Mouse (Mus musculus): Measurements from ENCODE around the gene Trim24.
"Not testable (repeated sequence)": the region's sequence is repeated elsewhere in the genome, so short reads cannot be mapped to it uniquely, and the experiment has no call there.

The Trim24 gene

DNA sequence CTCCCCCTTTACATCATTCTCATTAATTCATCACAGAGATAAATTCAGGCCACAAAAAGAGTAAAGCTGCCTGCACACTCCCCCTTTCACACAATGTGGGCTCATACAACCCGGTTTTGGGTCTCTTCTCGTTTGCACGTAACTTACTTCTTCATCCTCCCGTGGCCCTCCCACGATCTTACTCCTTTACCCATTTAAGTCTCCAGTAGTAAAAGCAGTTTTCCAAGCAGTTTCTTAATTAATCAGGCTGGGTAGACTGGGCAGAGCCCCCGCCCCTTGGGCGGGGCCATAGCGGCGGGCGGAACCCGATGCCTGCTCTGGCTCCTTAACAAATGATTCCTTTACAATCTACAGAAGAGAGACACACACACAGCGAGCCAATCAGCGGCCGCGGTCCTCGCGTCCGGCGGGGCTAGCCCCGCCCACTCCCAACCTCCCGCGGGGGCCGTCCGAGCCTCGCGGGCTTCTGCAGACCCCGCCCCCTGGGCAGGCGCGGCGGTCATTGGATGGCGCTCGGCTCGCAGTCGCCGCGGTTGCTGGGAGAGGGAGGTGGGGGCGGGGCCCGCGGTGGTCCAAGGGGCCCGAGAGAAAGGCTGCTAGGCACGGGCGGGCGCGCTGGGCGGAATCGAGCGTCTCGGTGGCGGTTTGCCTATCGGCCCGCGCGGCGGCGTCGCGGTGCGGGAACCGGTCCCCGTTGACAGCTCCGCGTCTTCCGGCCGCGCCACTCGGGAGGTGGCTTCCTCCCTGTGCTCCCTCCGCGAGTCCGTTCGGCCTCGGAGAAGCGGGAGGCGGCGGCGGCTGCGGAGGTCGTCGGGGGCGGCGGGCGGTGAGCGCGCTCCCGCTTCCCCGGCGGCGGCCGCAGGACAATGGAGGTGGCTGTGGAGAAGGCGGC lies at the start of gene Trim24:
TSS of gene Trim24 (plus strand) at position 567 of the 892 bp plus-strand sequence.
- DNase-seq (ENCODE audit: low spot score), result peak; percentile 81

DNA sequence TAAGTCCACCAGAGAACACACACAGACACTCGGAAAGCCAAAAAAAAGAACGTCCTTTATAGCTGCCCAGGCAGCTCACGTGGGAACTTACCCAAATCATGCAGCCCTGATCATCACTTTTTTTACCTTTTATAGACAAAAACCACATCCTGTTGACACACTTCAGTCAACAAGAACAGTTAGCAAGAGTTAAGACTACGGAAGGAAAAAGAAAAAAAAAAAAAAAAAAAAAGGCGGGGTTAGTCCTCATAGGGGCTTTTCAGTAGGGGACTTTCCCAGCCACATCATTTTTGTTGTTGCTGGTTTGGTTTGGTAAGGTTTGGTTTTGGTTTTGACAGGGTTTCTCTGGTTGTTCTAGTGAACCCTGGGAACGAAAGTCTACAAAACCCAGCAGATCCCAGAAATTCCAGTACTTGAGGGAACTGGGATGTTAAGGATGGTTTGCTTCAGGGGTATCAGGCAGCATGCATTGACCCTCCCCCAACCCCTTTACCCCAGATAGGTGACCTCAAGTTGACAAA lies 49.0 kb upstream of the Trim24 start:
- no peak for DNase-seq (ENCODE audit: low spot score)

DNA sequence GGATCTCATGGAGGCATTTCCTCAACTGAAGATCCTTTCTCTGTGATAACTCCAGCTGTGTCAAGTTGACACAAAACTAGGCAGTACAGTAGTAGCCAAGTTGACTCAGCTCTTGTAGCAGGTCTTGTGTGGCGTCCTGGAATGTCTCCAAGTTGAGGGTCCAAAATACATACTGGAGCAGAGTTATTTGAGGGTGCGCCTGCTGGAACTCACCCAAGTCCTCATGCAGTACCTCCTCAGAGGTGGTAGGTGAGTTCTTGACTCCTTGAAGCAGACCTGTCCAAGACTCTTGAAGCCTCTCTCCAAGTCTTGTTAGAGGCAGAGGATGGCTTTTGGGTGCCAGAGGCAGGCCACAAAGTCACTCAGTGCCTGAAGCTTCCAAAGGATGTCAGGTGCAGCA lies 48.2 kb upstream of the Trim24 start:
- no peak for DNase-seq (ENCODE audit: low spot score)

DNA sequence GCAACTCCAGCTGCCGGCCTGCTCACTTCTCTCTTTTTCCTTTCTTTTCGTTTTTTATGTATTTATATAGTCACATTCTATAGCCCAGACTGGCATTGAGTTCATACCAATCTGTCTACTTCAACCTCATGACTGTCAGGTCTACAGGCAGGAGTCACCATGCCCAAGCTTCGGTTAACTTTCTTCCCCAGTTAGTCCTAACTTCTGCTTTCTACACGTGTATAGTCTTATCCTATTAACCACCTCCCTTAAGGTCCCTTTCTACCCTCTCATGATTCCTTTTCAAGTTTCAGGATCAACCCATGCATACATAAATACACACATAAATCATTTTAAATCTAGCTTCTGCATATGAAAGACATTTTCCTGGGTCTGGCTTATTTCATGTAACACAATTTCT lies 46.9 kb upstream of the Trim24 start:
- DNase-seq (ENCODE audit: low spot score), result no peak

DNA sequence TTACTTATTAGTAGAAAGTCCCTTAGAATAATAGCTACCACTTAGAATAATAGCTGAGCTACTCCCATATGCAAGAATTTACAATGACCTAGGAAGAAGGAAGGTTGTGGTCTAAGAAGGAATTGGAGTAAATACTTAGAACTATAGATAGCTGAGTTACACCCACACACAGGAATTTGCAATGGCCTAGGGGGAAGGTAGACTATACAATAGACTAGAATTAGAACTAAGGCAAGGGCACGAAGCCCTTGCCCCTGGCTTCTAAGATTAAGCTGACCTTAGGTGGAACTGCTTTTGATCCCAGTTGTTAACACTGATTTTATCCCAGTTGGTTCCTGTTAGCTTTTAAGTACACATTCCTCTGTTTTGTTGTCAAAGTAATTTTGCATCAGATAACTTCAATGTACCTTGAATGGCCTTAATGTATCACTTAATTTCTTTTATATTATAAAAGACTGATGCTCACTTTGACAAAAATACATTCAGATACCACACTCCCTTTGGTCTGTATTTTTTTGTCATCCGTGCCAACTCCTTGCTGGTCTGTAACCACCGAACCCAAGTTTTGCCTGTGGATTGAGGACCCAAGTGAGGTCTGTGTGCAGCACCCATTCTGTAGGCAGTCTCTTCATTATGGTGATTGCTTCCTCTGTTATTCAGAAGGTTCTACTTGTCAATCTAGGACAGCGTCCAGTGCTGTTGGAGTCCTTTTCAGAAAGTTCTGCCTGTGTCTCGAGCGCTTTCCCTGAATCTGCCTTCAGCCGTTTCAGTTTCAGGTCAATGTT lies 45.1 kb upstream of the Trim24 start:
- not testable (repeated sequence) for DNase-seq (ENCODE audit: low spot score)

DNA sequence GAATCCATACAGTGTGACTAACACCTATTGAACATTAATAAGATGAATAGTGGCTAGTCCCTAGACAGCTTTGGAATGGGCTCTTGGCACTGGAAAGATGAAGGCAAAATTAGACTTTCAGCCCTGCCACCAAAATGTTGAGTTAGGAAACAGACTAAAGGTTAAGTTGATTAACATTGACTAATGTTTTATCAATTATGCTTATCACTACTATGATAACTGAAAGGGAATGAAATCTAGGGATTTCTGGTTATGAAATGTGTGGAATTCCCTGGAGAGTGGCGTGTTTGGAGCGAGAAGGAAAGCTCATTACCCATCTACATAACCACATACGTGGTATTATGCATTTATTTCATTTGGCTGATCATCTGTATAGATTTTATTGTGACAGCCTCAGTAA lies 41.7 kb upstream of the Trim24 start:
- no peak for DNase-seq (ENCODE audit: low spot score)

DNA sequence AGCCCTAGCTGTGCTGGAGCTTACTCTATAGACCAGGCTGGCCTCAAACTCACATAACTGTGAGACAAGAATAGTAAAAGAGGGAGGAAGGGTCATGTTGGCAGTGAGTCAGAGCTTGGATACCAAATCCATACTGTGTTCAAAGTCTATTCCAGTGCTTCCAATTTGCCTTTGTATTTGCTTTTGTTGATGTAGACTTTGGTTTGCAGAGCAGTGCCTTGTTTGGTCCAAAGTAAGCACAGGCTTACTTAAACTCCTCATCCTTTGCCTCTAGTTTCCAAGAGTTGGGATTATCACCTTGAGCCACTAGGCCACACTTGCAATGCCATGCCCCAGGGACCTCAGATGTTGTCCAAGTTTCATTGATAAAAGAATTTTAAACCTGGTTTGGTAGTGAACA lies 41.0 kb upstream of the Trim24 start:
- DNase-seq (ENCODE audit: low spot score), result no peak

DNA sequence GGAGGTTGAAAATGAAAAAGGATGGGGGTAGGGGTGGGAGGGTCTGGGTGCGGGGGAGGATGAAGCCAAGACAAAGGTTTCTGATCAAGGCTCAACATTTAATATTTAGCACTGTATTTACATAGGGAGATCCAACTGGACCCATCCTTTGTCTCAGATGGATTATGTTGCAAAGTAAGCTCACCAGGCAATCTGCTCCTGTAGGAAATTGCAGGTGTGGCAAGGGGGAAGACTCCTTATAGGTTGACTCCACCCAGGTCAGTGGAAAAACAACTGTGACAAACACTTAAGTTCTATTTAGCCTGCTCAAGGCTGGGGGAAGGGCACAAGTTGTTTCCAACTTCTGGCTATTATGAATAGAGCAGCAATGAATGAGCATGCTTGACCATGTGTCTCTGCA lies 36.9 kb upstream of the Trim24 start:
- DNase-seq (ENCODE audit: low spot score), result no peak

DNA sequence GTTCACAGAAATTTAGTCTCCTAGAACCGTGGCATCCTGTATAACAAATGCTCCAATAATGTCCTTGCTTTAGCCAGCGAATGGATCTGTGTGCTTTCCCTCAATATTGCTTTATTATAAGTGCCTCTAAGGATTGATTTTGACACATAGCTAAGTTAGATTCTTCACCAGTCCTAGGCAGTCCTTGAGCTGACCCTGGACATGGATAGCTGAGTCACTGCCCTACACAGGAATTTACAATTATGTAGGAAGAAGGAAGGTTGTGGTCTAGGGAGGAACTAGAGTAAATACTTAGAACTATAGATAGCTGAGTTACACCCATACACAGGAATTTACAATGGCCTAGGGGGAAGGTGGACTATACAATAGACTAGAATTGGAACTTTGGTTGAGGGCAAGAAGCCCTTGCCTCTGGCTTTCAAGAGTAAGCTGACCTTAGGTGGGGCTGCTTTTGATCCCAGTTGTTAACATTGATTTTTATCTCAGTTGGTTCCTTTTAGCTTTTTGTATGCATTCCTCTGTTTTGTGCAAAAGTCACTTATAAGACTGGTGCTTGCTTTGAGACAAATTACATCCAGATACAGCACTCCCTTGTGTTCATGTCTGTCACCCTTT lies 33.6 kb upstream of the Trim24 start:
- not testable (repeated sequence) for DNase-seq (ENCODE audit: low spot score)

DNA sequence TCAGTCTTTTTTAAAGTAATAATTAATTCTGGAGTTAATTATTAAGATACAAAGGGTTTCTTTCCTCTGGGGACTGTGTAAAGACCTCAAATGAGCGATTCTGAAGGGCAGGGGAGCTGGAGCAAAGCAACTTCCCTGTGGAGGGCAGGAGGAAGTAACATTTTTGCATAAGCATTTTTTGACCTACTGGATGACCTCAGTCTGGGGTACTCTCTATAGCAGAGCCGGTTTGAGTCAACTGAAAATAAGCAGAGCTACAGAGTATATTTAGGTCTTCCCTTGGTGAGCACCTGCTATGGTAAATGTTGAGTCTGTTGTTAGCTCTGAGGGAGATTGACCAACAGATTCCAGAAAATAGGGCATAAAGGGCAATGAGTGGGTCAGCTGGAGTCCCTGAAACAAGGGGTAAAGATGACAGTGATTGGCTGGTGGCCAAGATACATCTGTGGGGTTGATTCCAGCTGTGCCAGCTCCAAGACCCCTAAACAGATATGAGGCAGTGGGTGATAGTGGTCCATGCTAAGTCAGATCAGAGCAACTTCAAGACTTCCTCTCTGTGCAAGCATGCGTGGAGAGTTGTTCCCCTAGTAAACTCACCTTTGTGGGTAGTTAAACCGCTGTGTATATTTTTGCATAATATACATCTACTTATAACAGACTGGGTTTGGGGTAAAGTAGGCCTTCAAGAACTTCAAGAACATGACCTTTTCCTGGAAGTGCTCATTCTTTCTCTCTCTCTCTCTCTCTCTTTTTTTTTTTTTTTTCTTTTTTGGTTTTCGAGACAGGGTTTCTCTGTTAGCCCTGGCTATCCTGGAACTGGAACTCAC lies 27.6 kb upstream of the Trim24 start:
- DNase-seq (ENCODE audit: low spot score), result no peak

DNA sequence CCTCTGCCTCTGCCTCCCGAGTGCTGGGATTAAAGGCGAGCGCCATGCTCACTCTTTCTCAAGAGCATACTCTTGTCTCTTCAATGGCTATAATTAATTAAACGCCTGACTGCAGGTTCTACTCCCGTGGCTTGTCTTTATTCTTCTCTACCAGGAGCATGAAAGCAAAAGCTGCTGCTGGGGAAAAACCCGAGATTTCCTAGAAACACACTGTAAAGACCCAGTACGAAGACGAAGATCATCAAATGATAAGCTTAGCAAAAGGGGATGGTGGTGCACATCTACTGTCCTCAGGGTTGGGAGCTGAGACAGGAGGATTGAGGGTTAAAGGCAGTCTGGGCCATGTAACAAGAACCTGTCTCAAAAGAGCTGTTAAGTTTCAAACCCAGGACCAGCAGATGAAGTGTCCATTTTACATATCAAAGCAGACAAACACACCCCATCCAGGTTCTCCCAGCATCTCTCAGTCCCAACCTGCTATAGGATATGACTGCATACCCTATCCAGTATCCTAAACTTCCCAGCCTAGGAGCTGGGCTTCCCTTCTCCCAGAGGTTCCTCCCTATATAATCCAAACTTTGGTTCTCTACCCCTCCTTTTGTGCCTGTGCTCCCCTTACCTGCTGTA lies 26.9 kb upstream of the Trim24 start:
- no peak for DNase-seq (ENCODE audit: low spot score)

DNA sequence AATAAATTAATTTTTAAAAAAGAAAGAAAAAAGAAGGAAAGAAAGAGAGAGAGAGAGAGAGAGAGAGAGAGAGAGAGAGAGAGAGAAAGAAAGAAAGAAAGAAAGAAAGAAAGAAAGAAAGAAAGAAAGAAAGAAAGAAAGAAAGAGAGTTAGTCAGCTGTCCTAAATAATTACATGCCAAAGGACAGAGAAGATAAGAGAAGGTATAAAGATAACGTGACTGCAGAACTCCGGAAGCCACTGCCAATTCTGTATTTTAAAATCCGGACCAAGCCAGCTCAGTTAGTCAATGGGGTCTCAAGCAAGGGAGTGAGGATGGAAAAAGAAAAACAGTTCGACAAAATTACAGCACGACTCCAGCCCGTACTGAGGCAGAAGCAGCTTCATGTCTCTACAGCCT lies 25.7 kb upstream of the Trim24 start:
- not testable (repeated sequence) for DNase-seq (ENCODE audit: low spot score)

DNA sequence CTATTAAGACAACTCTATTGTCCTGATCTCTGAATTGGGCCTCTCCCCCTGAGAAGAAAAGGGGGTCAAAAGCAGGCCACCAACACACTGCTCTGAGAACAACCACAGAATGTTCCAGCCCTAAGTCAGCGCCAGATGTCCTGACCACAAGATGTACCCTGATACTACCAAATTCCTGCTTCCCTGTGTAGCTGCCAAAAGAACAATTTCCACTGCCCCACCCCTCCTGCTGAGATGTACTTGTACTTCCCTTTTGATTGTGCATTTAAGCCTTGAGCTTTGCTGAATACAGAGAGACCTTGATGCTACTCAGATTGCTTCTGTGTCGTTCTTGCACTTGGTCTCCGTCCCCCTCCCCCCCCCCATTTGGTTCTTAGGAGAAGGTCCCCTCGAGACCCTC lies 23.1 kb upstream of the Trim24 start:
- DNase-seq (ENCODE audit: low spot score), result not testable (repeated sequence)

DNA sequence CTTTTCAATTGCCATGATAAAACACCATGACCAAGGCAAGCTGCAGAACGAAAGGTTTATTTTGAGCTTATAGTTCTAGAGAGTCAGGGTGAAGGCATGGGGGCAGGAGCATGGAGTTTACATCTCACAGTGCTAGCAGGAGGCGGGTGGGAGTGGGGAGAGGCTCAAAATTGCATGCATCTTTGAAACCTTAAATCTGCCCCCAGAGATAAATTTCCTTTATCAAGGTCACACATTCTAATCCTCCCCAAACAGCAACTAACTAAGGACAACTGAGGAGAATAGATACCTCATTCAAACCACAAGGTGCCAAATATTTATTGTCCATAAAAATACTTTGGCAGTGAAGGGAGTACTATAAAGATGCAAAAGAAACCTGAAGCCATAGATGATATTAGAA lies 19.3 kb upstream of the Trim24 start:
- no peak for DNase-seq (ENCODE audit: low spot score)

DNA sequence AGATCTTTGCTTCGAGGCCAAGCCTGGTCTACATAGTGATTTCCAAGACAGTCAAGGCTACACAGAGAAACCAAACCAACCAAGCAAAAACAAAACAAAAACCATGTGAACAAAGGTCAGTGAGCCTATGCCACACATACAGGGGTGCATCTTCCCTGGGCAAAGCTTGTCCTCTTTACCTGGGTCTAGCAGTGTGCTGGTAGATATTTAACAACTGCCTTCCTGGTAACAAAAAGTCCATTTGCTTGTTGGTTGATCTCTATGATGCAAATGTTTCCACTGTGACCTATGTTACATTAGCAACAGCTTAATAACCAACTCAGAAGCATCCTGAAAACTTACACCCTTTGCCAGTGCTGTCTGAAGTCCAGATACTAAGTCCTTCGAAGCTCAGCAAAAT lies 17.3 kb upstream of the Trim24 start:
- no peak for DNase-seq (ENCODE audit: low spot score)

DNA sequence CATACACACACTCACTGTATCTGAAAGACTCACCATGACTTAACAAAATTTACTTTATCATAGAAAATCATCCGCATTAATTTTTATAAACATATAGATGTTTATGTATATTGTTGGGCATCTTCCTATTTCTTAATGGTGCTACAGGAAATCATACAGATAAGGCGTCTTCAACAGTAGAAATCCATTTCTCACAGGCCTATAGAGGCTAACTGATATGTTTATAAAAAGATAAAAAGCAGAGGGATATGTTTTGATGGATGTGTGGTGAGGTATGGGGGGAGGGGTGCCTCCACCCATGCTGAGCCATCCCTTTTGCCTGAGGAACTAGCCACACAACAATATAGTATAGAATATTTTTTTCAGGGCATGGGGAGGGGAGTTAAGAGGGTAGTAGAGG lies 15.2 kb upstream of the Trim24 start:
- no peak for DNase-seq (ENCODE audit: low spot score)

DNA sequence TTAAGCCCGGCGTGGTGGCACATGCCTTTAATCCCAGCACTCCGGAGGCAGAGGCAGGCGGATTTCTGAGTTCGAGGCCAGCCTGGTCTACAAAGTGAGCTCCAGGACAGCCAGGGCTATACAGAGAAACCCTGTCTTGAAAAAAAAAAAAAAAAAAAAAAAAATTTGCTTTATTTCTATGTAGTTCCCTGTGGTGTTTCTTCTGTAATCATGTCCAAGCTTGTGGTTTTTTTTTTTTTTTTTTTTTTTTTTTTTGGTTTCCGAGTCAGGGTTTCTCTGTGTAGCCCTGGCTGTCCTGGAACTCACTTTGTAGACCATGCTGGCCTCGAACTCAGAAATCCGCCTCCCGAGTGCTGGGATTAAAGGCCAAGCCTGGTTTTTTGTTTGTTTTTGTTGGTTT lies 14.3 kb upstream of the Trim24 start:
- DNase-seq (ENCODE audit: low spot score), result not testable (repeated sequence)

DNA sequence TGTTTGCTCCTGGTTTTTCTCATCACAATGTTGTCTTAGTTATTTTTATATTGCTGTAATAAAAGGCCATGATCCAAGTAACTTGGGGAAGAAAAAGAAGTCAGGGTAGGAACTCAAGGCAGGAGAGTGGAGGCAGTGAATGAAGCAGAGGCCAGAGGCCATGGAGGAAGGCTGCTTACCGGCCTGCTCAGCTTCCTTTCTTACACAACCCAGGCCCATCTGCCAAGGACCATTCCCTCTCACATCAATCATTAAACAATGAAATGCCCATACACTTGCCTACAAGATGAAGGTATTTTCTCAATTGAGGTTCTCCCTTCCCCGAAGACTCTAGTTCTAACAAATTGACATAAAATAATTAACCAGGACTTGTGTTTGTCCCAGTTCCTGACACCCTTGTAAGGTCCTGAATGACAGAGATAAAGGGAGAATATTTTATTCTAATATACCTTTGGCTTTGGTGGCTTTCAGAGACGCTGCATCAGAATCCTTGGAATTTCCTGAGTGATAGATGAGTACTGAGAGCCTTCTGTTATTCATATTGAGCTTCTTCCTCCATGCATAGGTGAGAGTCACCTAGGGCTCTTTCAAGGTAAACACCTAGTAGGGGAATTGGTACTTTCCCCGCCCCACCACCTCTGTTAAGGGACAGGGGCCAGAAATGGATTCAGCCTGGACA lies 13.3 kb upstream of the Trim24 start:
- DNase-seq (ENCODE audit: low spot score), result no peak

DNA sequence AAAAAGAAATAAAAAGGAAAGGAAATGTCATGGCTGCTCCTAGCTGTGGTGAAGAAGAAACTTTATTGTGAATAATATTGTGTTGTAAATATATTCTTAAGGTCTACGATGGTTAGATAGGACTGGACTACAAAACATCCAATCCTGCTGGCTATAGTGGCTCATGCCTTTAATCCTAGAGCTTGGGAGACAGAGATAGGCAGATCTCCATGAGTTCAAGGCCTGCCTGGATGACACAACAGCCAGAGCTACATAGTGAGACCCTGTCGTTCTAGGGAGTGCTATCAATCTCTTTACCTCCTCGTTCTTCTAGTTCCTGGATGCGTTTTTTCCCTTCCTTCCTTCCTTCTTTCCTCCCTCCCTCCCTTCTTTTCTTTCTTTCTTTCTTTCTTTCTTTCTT lies 12.5 kb upstream of the Trim24 start:
- DNase-seq (ENCODE audit: low spot score), result no peak

DNA sequence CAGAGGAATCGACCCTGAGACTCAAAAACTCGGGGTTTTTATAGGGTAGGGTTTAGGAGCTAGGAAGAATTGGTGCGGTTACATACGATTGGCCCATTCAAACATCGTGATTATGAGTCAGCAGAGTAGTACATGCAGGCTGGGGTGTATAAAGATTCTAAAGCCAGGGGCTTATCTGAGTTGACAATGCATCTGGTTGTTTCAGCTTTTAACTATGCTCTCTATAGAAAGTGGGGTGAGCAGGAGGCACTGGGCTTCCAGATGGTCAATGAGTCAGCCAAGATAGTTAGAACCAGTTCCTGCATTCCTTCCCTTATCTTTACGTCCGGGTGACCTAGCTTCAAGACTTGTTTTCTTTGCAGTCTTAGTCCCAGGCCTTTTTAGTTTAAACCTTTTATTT lies 7.7 kb upstream of the Trim24 start:
- no peak for DNase-seq (ENCODE audit: low spot score)
